In the genomic region with DNA sequence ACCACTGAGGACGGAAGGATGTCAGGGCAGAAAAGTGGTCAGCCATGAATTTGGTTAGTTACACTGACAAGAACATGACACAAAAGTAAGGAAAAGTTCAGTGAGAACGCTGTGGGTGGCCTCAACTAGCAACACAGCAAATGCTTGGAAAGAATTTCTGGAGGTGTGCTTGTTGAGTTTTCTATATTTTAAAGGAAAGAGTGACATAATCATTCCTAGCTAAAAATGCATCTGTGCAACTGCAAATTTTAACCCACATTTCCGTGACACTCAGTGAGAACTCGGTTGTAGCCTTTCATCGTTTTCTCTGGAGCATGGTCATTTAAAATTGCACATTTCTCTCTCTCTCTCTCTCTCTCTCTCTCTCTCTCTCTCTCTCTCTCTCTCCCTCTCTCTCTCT, we compare ENCODE assay signal across 10 mouse cellular contexts.
"Had no signal": no experiment of that assay in that cellular context is flagged by ENCODE, and none has a peak within 500 bp of the region (broad histone marks: within the 10 kb centered on the region; RNA-seq: fewer than 3 reads in every experiment).

No protein-coding gene starts in this region.

- ATAC-seq: liver, postnatal 0 days; lung, postnatal 0 days; midbrain, embryonic 13.5 days; midbrain, embryonic 15.5 days had no signal

- DNase-seq: liver, postnatal 0 days; lung, adult 2 months; lung, postnatal 14 days; lung, postnatal 36 days; thymus, adult 18-20 months; thymus, postnatal 14 days; thymus, postnatal 36 days had no signal
